In genomic region chr19:3586540-3586939, GRCm38 (mm10) we compare ENCODE assay signal across 8 mouse cellular contexts. TPM values are rescaled to one million over a fixed set of nuclear protein-coding genes. Genes with fewer than 3 reads are reported as not detected.
DNase-seq lines count a peak whose midpoint lies in the region; TF ChIP-seq lines count a peak whose summit lies in the region.

No protein-coding gene starts in this region.

- TF ChIP-seq CTCF in C2C12 (IDR thresholded peaks at IDR 0.05; ENCODE audit: control insufficient read depth, insufficient read depth, insufficient read length): peak; percentile 73

- intact Hi-C loops in left cerebral cortex, postnatal 4 days (cut with DNase I): loop anchor here (10.0 kb wide), 1 partner anchor 118 kb away; the partner anchor contains the start of gene 1810055G02Rik

- H3K36me3 ChIP-seq in C2C12 (ENCODE audit: control insufficient read depth, insufficient read depth): peaks cover 19% of the 10 kb centered on the region

- peak; percentile 43 for DNase-seq in gastrocnemius, adult 18-20 months (ENCODE audit: low spot score)
- DNase-seq in gastrocnemius, postnatal 25 days: no peak
- DNase-seq in adrenal gland, postnatal 14 days: peak; percentile 79
- peak; percentile 57 for DNase-seq in gastrocnemius, postnatal 10 days
- peak; percentile 60 for DNase-seq in left cerebral cortex, postnatal 4 days
- peak; percentile 71 for DNase-seq in naive thymus-derived CD4-positive, alpha-beta T cell, adult 2 months (ENCODE audit: low read depth)
- peak; percentile 53 to 61 for DNase-seq in thymus, postnatal 36 days

- no peak overlapping the region for H3ac ChIP-seq in C2C12 (ENCODE audit: control insufficient read depth, insufficient read length, low read depth)

- H3K79me3 ChIP-seq in C2C12 (ENCODE audit: low read depth): no peaks in the 10 kb centered on the region

- no peaks in the 10 kb centered on the region for H3K79me2 ChIP-seq in C2C12 (ENCODE audit: control insufficient read depth, insufficient read depth)

- H3K4me3 ChIP-seq in C2C12 (ENCODE audit: insufficient read depth, poor library complexity, severe bottlenecking): no peak overlapping the region

- no peaks in the 10 kb centered on the region for H3K27me3 ChIP-seq in C2C12 (ENCODE audit: control insufficient read depth, insufficient read depth, insufficient read length)

TF ChIP-seq in C2C12, 6 proteins besides CTCF, POLR2A, EP300 and RAD21:
- TF ChIP-seq FOSL1 (IDR thresholded peaks at IDR 0.05; ENCODE audit: insufficient read depth, low read length, poor library complexity, severe bottlenecking) (no peak), MYOG (IDR thresholded peaks at IDR 0.05; ENCODE audit: control insufficient read depth, extremely low read depth, insufficient read length) (no peak), MAX (IDR thresholded peaks at IDR 0.05) (no peak), CEBPB (IDR thresholded peaks at IDR 0.05; ENCODE audit: low read depth) (no peak), USF1 (IDR thresholded peaks at IDR 0.05; ENCODE audit: low read depth) (no peak), MYOD1 (IDR thresholded peaks at IDR 0.05; ENCODE audit: control insufficient read depth, insufficient read length, low read depth) (no peak)

RNA-seq across cellular contexts. Expression of gene Ppp6r3, which starts 11.0 kb away (rescaled TPM):
- total RNA-seq in gastrocnemius, adult 18-20 months (2021): 10 to 100 TPM; 57.0 to 65.4 TPM
- total RNA-seq in gastrocnemius, postnatal 25 days (2021): 10 to 100 TPM; 47.0 to 50.9 TPM
- 18.1 TPM for polyA plus RNA-seq in C2C12 (2012; fragmentation: generic; extraction: Trizol)
- total RNA-seq in adrenal gland, postnatal 14 days (2021): 105 and 106 TPM in 2 replicates
- 10 to 100 TPM; 58.2 to 68.7 TPM for total RNA-seq in gastrocnemius, postnatal 10 days (2021)
- total RNA-seq in left cerebral cortex, postnatal 4 days (2021): 100 to 1,000 TPM; 100 to 113 TPM
